Mouse (Mus musculus): ENCODE measurements around the gene Top3b. TPM values are rescaled to one million over a fixed set of nuclear protein-coding genes. Genes with fewer than 3 reads are reported as not detected.
"Not testable (repeated sequence)": the region's sequence is repeated elsewhere in the genome, so short reads cannot be mapped to it uniquely, and the experiment has no call there.

The Top3b gene
- polyA plus RNA-seq, 1 experiment from 2014 or later: 62.9 TPM

DNA sequence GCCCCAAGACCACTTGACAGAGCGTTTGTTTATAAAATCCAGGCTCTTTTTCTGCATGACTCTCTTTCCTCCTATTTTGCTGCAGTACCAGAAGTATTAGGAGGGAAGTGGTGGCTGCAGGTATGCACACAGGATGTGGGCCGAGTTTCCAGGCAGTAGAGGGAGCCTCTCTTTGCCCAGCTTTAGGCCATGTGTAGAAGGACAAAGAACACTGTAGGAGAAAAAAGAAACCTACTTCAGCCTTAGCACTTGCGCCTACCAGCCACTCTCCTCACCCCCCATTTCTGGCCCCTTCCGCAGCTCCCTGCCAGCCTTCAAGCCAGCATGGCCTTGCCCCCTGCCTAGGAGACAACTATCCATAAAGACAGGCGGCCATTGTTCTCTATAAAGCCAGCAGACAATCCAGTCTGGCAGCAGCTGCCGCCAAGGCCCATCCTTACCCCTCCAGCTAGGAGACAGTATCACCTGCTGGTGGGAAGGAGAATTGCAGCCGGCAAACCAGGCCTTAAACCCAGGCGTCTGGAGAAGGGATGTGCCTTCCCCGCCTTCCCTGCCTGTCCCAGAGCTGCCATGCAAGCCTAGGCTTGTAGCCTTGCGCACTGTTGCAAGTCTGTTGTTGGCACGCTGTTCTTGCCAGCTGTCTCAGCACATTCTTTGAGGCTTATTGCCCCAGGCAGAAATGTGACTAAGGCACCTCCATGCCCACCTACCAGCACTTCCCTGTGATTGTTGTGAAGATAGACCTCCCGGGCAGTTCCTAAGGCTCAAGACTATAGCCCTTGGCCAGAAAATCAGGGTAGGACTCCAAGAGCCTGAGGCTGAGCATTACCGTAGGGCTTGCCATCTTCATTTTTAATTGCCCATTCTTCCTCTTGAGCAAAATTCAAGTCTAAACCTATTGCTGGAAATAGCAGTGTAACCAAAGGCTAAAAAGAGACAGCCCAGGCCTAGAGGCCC lies 41.4 kb downstream of the Top3b start:
- ATAC-seq: peak; percentile 94
- Histone ChIP-seq H3K4me3 (ENCODE audit: low read depth, low read length) (no peak overlapping the region), H3K36me3 (ENCODE audit: control insufficient read depth, insufficient read depth, low read length) (peaks cover 71% of the 10 kb centered on the region), H3K4me2 (ENCODE audit: low read length) (no peak overlapping the region), H3K4me1 (ENCODE audit: control insufficient read depth, insufficient read depth, low read length) (no peaks in the 10 kb centered on the region), H3K9me3 (replicated peaks; ENCODE audit: control insufficient read depth, low read length) (no peaks in the 10 kb centered on the region), H3K9ac (ENCODE audit: low read length) (0 out of 2 replicates have a peak overlapping the region, but pooled peaks have one; percentile 5), H3K27me3 (replicated peaks; ENCODE audit: control insufficient read depth, insufficient read depth, low read length) (no peaks in the 10 kb centered on the region), H3K27ac (ENCODE audit: low read depth, low read length) (peak overlapping the region; percentile 68)
- DNase-seq (ENCODE audit: low spot score): peak; percentile 92
- WGBS: 28% methylated on average over 13 of the region's 13 CpGs

DNA sequence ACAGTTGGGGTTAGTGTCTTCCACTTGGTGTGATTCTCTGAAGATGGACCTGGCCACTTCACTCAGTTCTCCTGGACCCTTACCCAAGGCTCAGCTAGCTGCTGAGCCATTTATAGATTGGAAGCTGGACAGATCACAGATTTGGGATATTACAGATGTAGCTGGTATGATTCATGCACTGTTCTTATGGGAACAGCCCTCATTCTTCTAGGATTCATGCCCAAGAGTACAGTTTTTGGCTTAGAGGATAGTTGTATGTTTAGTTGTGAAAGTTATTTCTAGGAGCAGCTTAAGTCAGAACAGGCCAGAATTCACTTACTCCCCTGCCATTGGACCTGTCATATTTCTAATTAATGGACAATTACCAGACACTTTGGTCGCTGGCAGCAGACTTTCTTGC lies 42.9 kb downstream of the Top3b start:
- Histone ChIP-seq H3K36me3 (ENCODE audit: control insufficient read depth, insufficient read depth, low read length) (peaks cover 78% of the 10 kb centered on the region), H3K4me2 (ENCODE audit: low read length) (no peak overlapping the region), H3K9me3 (replicated peaks; ENCODE audit: control insufficient read depth, low read length) (no peaks in the 10 kb centered on the region), H3K9ac (ENCODE audit: low read length) (no peak overlapping the region), H3K27ac (ENCODE audit: low read depth, low read length) (no peak overlapping the region), H3K4me1 (ENCODE audit: control insufficient read depth, insufficient read depth, low read length) (no peaks in the 10 kb centered on the region), H3K4me3 (ENCODE audit: low read depth, low read length) (no peak overlapping the region), H3K27me3 (replicated peaks; ENCODE audit: control insufficient read depth, insufficient read depth, low read length) (no peaks in the 10 kb centered on the region)
- no peak for DNase-seq (ENCODE audit: low spot score)
- WGBS: 91% methylated on average over 1 of the region's 1 CpGs
- no peak for ATAC-seq

DNA sequence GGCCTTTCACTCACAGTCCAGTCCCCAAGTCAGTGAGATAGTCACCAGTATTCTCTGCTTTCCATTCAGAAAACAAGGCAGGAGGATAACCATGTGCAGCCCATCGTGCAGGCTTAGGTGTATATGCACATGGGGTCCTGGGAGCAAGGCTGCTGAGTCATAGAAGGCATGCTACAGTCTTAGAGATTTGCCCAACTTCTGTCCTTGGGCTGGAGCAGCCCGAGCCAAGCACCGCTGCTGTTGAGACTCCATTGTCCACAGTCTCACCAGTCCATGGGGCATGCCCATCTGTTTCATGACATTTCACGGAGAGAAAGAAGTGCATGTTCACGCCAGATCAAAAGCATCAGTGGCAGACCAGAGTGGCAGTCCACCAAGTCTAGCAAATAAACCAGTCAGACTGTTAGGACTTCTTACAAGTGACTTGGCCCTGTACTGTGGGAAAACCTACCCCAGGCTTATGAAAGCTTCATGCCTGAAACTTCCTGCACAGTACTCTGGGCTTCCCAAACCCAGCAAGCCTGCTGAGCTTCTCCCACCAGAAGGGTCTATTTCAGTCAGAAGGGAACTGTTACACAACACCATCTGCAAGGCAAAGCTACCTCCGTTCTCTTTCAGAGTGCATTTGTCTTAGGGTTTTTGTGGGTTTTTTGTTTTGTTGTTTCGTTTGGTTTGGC lies 48.0 kb downstream of the Top3b start:
- no peak for DNase-seq (ENCODE audit: low spot score)
- 93% methylated on average over 7 of the region's 7 CpGs for WGBS

DNA sequence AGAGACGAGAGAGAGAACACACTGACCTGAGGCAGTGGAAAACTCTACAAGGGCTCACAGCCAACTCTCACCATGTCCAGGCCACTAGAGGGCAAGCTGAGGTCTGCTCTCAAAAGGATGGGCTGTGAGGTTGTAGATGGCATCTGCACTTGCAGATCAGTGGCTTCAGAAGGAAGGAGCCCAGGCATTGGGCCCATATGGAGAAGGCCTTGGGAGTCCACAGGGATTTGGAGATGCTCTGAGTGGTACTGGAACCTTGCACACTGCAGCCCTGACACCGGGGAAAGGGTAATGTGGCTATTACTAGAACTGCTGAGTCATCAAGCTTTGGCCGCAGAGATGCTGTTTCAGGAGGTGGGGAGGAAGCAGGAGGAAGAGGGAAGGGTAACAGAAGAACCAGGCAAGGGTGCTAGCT lies 50.5 kb downstream of the Top3b start:
- WGBS: 82% methylated on average over 3 of the region's 3 CpGs
- Histone ChIP-seq H3K36me3 (ENCODE audit: control insufficient read depth, insufficient read depth, low read length) (peaks cover 84% of the 10 kb centered on the region), H3K4me3 (ENCODE audit: low read depth, low read length) (no peak overlapping the region), H3K9ac (ENCODE audit: low read length) (no peak overlapping the region), H3K9me3 (replicated peaks; ENCODE audit: control insufficient read depth, low read length) (no peaks in the 10 kb centered on the region), H3K27ac (ENCODE audit: low read depth, low read length) (no peak overlapping the region), H3K4me1 (ENCODE audit: control insufficient read depth, insufficient read depth, low read length) (no peaks in the 10 kb centered on the region), H3K27me3 (replicated peaks; ENCODE audit: control insufficient read depth, insufficient read depth, low read length) (no peaks in the 10 kb centered on the region), H3K4me2 (ENCODE audit: low read length) (no peak overlapping the region)
- ATAC-seq: no peak
- DNase-seq (ENCODE audit: low spot score): no peak

More for the DNA sequence above, 48.0 kb downstream of the Top3b start:
- H3K9me3 ChIP-seq (replicated peaks; ENCODE audit: control insufficient read depth, low read length): no peaks in the 10 kb centered on the region
- no peak for ATAC-seq
- H3K4me2 ChIP-seq (ENCODE audit: low read length): no peak overlapping the region
- no peak overlapping the region for H3K4me3 ChIP-seq (ENCODE audit: low read depth, low read length)
- no peak overlapping the region for H3K27ac ChIP-seq (ENCODE audit: low read depth, low read length)
- H3K36me3 ChIP-seq (ENCODE audit: control insufficient read depth, insufficient read depth, low read length): peaks cover 87% of the 10 kb centered on the region
- H3K27me3 ChIP-seq (replicated peaks; ENCODE audit: control insufficient read depth, insufficient read depth, low read length): no peaks in the 10 kb centered on the region
- H3K9ac ChIP-seq (ENCODE audit: low read length): no peak overlapping the region
- H3K4me1 ChIP-seq (ENCODE audit: control insufficient read depth, insufficient read depth, low read length): no peaks in the 10 kb centered on the region

DNA sequence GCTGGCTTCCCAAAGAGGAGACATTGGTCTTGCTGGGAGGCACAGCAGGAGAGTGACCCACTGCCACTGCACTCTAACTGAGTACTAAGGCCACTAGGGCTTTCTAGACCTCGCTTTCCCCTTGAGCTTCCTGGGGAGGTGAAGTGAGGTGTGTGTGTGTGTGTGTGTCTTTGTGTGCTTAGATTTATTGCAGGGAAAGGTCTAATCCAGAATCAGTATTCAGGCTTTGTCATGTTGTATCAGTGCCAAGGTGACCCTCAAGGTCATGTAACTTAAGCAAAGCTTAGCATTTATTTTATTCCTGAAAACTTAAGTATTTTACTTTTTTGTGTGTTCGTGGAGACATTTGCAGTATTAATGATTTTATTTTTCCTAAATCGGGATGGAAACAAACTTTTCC lies 53.9 kb downstream of the Top3b start:
- H3K27ac ChIP-seq (ENCODE audit: low read depth, low read length): no peak overlapping the region
- H3K27me3 ChIP-seq (replicated peaks; ENCODE audit: control insufficient read depth, insufficient read depth, low read length): no peaks in the 10 kb centered on the region
- H3K4me2 ChIP-seq (ENCODE audit: low read length): no peak overlapping the region
- DNase-seq (ENCODE audit: low spot score) (no peak), ATAC-seq (no peak)
- no peaks in the 10 kb centered on the region for H3K4me1 ChIP-seq (ENCODE audit: control insufficient read depth, insufficient read depth, low read length)
- peaks cover 58% of the 10 kb centered on the region for H3K36me3 ChIP-seq (ENCODE audit: control insufficient read depth, insufficient read depth, low read length)
- no peak overlapping the region for H3K4me3 ChIP-seq (ENCODE audit: low read depth, low read length)
- 96% methylated on average over 3 of the region's 3 CpGs for WGBS
- no peaks in the 10 kb centered on the region for H3K9me3 ChIP-seq (replicated peaks; ENCODE audit: control insufficient read depth, low read length)
- no peak overlapping the region for H3K9ac ChIP-seq (ENCODE audit: low read length)

DNA sequence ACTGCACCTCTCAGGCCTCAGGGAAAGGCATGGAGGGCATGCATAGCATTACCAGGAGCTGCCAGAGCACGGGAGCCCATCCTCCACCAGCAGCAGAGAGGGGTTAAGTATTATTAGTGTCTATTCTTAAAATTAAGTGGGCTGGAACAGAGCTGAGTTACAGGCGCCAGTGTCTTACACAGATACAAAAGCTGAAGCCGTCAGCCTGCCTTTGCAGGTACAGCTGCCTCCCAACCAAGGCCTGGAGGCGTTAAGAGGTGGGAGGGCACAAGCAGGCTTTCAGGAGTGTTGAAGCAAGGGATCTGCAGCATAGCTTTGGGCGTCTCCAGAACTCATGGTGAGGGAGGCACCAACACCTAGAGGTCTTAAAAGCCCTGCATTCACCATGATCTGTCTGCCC lies 56.0 kb downstream of the Top3b start:
- H3K27me3 ChIP-seq (replicated peaks; ENCODE audit: control insufficient read depth, insufficient read depth, low read length): no peaks in the 10 kb centered on the region
- H3K4me1 ChIP-seq (ENCODE audit: control insufficient read depth, insufficient read depth, low read length): no peaks in the 10 kb centered on the region
- H3K27ac ChIP-seq (ENCODE audit: low read depth, low read length): no peak overlapping the region
- ATAC-seq (no peak), DNase-seq (ENCODE audit: low spot score) (no peak)
- no peak overlapping the region for H3K4me3 ChIP-seq (ENCODE audit: low read depth, low read length)
- H3K9ac ChIP-seq (ENCODE audit: low read length): no peak overlapping the region
- 20% methylated on average over 5 of the region's 5 CpGs for WGBS
- peaks cover 38% of the 10 kb centered on the region for H3K36me3 ChIP-seq (ENCODE audit: control insufficient read depth, insufficient read depth, low read length)
- H3K4me2 ChIP-seq (ENCODE audit: low read length): no peak overlapping the region
- H3K9me3 ChIP-seq (replicated peaks; ENCODE audit: control insufficient read depth, low read length): no peaks in the 10 kb centered on the region

DNA sequence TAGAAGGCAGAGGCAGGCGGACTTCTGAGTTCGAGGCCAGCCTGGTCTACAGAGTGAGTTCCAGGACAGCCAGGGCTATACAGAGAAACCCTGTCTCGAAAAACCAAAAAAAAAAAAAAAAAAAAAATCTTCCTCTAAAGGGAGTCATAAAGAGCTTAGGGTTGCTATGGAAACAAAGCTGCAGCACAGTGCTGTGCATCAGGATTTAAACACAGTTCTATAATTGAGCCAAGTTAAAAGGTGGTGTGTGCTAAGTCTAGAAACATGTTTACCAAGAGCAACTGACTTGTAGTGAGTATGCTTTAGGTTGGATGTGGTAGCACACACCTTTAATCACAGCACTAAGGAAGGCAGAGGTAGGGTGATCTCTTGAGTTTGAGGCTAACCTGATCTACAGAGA lies 58.4 kb downstream of the Top3b start:
- H3K4me2 ChIP-seq (ENCODE audit: low read length); ATAC-seq; H3K27me3 ChIP-seq (replicated peaks; ENCODE audit: control insufficient read depth, insufficient read depth, low read length); H3K9me3 ChIP-seq (replicated peaks; ENCODE audit: control insufficient read depth, low read length); H3K4me1 ChIP-seq (ENCODE audit: control insufficient read depth, insufficient read depth, low read length); H3K27ac ChIP-seq (ENCODE audit: low read depth, low read length); H3K9ac ChIP-seq (ENCODE audit: low read length); H3K4me3 ChIP-seq (ENCODE audit: low read depth, low read length): not testable (repeated sequence)
- WGBS: 58% methylated on average over 3 of the region's 3 CpGs
- peaks cover 19% of the 10 kb centered on the region for H3K36me3 ChIP-seq (ENCODE audit: control insufficient read depth, insufficient read depth, low read length)
- peak; percentile 61 for DNase-seq (ENCODE audit: low spot score)

DNA sequence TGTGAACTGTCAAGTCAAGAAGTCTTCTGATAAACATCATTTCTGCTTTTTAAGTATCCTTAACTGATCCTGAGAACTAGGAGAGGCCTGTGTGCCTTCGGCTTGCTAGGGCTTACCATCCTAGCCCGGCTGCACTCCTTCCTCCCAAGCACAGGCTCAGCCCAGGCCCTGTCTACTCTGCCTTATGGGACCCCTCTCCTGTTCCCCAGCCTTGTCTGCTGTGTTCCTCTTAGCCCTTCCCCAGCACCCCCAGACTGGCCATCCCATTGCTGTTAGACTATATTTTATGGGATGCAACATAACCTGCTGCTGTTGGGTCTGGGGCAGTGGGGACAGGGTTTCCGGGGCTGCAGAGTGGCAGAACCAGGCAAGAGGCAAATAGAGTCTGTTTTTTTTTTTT lies 59.8 kb downstream of the Top3b start:
- peak overlapping the region; percentile 59; the same call in 1 of the 2 replicates for H3K27ac ChIP-seq (ENCODE audit: low read depth, low read length)

More for the DNA sequence above, 59.8 kb downstream of the Top3b start:
- ATAC-seq (no peak), DNase-seq (ENCODE audit: low spot score) (no peak)
- Histone ChIP-seq H3K9ac (ENCODE audit: low read length) (no peak overlapping the region), H3K4me2 (ENCODE audit: low read length) (no peak overlapping the region), H3K4me3 (ENCODE audit: low read depth, low read length) (no peak overlapping the region), H3K27me3 (replicated peaks; ENCODE audit: control insufficient read depth, insufficient read depth, low read length) (no peaks in the 10 kb centered on the region), H3K4me1 (ENCODE audit: control insufficient read depth, insufficient read depth, low read length) (no peaks in the 10 kb centered on the region), H3K9me3 (replicated peaks; ENCODE audit: control insufficient read depth, low read length) (no peaks in the 10 kb centered on the region; the same call in 1 of the 2 replicates), H3K36me3 (ENCODE audit: control insufficient read depth, insufficient read depth, low read length) (peaks cover 11% of the 10 kb centered on the region; the same call in 1 of the 2 replicates)
- WGBS: 90% methylated on average over 3 of the region's 3 CpGs
